Mouse (Mus musculus) R1 (cell line): ENCODE results near the gene Pwwp2a.
A peak's percentile ranks its signal among the peaks of the same experiment; 100 is the strongest.

Experiments used
- DNase-seq: peaks from one replicate; pipeline ENCODE4 v3.0.0-alpha.2; 2018; ENCODE audit warnings: low read depth, low spot score

The Pwwp2a gene

DNA sequence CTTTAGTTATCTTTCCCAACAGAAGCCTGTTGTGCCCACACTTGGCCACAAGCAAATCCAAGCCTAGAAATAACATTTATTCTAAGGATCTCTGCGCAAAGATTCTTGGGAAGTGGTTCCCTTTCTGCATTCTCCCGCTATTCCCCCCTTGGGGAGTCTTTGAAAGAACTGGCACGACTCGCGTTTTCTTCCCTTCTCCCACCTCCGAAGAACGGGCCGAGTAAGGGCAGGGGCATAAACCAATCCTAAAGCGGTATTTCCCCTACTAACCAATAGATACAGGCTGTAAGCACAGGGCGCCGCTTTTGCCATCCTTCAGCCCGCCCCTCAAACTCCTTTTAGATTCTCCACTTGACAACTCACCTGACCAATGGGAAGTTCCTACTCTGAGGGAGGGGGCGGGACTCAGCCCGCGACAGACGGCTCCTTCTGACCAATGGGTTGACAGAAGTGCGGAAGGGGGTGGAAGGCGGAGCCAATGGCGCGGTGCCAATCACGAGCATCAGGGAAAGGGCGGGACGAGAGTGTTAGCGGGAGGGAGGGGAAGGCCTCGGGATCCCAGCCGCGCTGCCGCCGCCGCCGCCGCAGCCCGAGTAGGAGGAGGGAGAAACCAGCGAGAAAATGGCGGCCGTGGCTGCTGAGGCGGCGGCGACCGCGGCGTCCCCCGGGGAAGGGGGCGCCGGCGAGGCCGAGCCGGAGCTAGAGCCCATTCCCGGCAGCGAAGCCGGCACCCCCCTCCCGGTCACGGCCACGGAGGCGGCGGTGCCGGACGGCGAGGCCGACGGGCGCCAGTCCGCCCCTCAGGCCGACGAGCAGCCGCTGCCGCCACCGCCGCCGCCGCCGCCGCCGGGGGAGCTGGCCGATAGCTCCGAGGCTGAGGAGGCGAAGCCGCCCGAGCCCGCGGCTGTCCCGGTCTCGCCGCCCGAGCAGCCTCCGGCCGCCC lies at the start of gene Pwwp2a:
Gene Pwwp2a, plus strand, starts transcription at position 527 of the 943 bp plus-strand sequence.
- peak; percentile 100 for DNase-seq

DNA sequence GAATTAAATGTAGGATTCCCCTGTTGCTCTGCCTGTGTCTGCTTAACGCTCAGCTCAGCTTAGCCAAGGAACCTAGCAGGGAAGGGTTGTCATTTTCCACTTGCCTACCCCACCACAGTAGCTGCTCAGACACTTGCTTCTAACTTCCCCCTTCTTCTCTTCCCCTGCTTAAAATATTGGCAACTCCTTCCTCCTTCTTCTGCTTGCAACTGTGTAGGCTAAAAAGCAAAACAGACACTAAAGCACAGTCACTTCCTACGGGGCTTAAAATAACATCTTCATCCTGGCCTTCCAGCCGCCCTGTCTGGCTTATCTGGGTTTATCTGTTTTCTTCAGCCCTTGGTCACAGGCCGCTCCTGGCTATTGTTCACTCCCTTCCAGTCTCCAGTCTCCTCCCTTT lies 49.2 kb upstream of the Pwwp2a start:
- DNase-seq, result no peak

DNA sequence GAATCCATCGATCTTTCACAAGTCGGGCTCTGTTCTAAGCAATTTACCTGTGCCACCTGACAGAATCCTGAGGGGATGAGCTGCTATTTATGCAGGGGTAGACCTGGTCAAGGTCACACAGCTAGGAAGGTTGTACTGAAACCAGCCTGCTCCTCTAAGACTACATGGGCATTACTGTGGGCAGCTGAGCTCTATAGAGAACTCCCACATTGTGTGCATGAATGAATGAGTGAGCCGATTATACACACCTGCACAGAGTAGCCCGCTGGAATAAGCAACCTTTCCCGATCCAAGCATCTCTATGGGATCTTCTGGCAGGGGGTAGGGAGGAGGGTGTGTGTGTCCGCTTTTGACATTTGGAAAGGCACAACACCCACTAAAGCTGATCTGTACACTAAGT lies 48.6 kb upstream of the Pwwp2a start:
- DNase-seq, result no peak

DNA sequence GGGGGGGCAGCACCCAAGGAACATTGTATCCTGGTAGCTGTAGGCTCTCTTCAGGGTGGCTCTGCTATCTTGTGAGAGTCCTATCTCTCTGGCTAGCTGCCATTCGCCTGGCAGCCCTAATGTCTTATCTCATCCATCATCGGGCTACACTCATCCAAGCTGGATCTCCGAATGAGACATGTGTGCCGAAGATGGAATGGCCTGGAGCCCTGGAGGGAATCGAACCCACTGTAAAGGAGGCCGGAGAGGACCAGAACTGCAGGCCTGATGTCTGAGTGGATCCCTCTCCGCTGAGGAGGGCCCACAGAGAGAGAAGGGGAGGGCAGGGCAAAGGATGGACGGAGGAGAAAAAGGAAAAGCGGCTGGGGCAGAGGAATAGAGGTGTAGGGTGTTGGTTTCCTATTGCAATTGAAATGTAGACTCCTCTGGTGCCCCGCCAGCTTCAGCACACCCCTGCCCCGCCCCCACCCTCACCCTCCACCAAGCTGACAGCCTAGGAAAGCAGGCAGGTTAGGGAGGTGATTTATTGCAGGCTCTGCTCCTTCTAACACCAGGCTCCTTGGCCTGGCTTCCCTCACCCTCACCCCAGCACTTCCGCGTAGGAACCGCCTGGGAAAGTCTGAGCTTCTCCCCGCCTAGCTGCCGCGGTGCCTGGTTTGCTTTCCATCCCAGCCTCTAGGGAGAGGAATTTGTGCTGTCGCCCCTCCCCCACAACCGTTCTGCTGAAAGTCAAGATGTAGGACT lies 48.0 kb upstream of the Pwwp2a start:
- peak; percentile 97 for DNase-seq

DNA sequence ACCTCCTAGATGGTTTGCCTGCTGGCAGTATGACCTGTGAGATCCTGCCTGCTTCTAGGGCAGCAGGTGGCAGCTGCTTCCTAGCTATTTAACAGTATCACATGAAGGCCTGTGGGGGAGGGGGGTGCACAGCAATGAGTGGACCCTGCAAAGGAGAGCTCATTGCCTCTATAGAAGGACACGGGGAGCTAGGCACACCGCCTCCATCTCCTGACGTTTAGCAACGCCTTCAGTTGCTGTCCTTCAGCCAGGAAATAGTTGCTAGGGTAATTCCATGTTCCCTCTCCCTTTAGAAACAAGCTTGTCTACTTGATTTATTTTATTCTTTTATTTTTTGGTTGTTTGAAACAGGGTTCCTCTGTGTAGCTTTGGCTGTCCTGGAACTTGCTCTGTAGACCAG lies 45.0 kb upstream of the Pwwp2a start:
- no peak for DNase-seq

DNA sequence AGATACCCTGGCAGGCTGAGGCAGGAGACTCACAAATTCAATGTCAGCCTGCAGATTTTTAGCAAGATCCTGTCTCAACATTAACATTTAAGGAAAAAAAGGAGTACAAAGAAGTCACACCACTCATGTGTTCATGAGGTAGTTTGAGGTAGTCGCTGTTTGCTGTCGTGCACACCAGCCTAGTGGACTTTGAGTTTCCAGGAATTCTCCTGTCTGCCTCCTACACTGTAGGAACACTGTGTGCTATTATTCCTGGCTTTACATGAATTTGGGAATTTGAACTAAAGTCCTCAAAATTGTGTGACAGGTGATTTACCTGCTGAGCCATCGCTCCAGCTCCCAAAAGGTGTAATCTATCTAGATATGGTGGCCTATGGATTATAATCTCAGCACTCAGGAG lies 43.3 kb upstream of the Pwwp2a start:
- DNase-seq, result no peak

DNA sequence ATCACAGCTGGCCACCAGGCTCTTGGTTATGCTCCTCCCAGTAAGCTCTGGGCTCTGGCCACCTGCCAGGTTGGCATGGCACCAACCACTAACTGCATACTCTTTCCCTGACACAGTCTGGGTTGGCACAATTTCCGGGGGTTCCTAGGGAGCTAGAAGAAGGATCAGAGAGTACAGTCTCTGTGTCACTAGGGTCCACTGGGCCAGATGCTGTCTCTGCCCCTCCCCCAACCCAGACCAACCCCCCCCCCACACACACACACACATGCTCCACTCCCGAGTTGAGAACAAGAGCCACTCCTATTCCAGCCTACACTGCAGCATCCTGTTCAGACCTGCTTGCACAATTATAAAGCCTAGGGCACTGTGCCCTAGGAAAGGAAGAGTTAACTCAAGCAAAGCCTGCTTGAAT lies 38.6 kb upstream of the Pwwp2a start:
- DNase-seq, result no peak

DNA sequence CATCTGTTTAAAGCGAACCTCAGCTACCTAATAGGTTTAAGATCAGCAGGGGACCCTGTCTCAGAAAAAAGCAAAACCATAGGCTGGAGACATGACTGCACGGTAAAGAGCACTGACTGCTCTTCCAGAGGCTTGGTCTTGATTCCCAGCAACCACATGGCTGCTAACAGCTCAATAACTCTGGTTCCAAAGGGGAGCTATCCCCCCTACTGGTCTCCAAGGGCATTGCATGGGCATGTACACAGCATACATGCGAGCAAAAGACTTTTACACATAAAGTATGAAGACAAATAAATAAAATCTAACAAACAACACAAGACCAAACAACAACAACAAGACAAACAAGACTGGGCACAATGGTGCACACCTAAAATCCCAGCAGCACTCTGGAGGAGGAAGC lies 36.5 kb upstream of the Pwwp2a start:
- peak; percentile 83 for DNase-seq

DNA sequence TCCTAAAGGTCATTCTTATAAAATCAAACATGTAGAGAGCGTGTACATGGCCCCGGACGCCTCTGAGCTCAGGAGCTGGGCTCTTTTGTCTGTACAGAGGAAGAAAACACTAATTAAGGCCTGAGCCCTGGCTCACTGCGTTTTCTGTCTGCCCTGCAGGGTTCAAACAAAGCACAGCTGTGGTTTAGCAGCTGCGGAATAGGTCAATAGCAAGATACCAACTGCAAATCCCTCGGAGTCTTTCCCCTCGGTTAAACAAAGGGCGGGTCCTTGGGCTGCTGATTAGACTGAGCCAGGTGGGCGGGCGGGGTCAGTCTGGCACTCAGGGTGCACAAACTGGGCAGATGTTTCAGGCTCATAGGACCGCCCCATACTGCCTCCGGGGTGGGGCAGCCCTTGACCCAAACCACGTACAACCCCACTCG lies 28.7 kb upstream of the Pwwp2a start:
- peak; percentile 85 for DNase-seq

DNA sequence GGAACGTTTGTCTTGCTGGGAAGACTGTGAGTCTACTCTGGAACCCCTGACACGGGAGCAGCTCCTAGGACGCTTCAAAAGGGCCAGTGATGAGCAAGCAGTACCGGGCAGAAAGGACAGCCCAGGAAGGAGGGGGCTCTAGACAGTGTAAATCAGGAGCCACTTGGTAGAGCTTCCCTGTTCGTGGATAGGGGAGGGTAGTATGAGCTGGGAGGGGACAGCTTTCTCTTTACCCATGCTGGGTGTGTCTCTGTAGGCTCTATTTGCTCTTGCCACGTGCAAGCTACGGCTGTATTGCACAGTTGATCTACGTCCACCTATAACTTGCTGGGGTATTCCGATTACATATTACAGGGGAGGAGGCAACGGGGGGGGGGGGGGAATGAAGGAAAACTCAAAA lies 25.3 kb upstream of the Pwwp2a start:
- no peak for DNase-seq

DNA sequence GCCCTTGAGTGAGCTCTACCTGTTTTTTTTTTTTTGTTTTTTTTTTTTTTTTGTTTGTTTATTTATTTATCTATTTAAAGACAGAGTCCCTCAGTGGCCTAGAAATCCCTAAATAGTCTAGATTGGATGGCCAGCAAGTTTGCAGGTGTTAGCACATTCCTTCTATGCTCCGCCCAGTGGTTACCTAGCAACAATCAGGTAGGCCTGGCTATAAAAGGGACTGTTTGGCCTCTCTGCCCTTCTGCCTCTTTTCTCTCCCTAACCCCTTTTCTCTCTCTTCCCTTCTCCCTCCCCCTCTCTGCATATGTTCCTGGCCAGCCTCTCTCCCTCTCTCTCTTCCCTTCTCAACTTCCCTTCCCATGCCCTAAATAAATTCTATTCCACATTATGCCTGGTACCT lies 23.8 kb upstream of the Pwwp2a start:
- peak; percentile 54 for DNase-seq

DNA sequence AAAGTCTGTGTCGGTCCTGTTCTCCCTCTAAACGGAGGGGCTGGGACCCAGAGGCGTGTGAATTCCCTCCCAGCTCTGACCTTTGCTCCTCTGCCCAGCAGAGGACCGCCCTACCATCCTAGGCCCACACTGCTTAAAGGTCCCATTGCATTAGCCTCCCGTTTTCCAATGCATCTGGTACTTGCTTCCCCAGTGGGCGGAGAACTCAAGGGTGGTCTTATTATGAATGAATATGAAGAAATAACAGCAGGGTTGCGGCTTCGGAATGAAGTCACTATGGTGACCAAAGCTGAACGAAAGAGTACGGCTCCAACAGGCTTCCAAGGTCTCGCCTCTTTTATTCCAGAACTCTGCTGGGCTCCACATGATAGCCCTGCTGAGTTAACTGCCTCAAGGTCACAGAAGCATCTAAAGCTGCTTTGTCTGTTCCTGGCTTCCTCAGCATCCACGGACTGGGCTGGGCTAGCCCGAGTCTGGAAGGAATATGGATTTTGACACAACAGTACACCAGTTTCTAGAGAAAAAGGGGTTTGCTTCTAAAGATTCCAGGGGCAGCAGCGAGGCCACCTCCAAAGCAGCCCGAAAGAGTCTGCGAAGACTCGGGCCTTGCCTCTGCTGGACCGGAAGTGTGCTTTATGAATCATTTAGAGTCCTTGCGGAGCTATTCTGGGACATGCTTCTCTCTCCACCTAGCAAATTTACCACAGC lies 14.6 kb upstream of the Pwwp2a start:
- DNase-seq, result peak; percentile 95

DNA sequence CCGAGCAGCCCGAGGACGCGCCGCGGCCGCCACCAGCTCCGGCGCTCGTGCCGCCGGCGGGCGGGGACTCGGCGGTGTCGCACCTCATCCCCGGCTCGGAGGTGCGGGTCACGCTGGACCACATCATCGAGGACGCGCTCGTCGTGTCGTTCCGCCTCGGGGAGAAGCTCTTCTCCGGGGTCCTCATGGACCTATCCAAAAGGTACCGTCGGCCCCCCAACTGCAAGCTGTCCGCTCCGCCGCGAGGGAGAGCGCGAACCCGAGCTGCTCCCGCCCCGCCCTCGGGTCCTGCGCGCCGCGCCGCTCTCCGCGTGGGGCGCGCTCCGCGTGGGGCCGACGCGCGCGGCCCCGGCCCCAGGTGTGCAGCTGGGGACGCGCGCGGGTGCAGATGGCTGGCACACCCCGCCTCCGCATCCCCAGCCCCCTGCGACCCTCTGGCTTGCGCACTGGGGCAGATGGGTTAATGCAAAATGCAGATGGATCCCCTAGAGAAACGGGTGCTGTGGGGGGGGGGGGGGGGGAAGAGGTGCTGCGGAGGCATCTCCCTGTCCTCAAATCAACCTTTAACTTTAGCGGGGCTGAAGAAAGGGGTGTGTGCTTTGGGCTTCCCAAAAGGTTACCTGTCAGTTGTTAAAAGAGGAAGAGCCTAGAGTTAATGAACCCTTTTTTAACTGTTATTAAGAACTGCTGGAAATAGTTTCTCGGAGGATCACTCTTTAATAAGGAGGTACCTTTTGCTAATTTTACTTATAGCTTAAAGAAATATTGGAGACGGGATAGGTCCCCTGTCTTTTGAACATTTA lies 818 bp downstream of the Pwwp2a start:
- peak; percentile 43 for DNase-seq

DNA sequence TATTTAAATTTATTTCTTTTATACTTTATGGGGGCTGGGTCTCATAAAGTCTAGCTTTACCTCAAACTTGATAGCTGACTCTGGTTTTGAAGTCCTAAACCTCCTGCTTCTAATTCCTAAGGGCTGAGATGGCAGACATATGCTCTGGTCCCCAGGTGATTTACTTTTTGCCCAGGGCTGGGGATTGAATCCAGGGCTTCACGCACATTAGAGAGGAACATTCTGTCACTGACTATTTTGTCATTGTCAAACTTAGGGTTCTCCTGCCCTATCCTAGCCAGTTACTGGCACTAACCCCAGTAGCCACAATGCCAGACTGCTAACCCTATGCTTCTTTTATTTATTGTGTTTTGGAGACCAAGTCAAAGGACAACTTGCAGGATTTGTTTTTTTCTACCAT lies 7.1 kb downstream of the Pwwp2a start:
- no peak for DNase-seq

DNA sequence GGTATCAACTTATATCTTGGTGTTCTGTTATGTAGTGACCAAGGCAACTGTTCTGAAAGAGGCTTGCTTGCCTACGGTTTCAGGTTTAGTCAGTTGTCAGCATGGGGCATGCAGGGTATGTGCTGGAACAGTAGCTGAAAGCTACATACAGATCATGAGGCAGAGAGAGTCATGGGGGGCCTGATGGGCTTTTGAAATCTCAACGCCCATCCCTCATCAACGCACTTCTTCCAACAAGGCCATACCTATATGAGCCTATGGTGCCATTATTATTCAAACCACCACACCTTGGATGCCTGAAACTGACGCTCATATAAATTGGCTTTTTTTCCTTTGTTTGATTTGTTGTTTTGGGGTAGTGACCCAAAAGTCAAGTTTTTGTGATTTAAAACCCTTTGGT lies 14.8 kb downstream of the Pwwp2a start:
- peak; percentile 92 for DNase-seq

DNA sequence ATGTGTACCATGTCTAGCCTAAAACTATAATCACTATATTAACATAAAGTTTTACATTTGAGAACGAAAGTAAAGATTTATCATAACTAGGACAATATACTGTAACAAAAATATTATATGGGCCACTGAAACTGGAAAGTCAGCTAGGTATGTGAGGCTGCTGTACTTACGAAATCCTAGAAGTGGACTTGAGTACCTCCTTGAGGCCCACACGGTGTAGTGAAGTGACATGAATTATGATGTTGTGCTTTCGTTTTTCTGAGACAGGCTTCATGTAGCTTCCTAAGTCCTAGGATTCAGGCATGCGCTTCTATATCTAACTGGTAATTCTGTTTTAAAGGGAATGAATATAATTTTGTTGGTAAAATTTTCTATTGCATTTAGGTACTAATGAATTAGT lies 16.8 kb downstream of the Pwwp2a start:
- no peak for DNase-seq

DNA sequence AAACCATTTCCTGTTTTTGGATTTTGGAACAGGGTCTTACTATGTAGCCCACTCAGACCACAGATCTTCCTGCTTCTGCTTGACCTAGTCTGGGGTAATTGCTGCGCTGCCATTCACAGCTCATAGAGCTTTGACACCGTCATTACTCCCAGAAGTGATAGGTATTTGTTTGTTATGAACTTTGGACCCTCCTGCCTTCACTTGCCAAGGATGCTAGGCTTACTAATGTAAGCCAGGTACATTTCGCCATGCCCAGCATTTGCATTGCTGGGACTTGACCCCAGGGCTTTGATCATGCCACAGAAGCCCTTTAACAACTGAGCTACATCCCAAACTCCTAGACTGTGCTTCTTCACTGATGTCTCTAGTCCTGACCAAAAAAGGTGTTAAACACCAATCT lies 18.5 kb downstream of the Pwwp2a start:
- no peak for DNase-seq

DNA sequence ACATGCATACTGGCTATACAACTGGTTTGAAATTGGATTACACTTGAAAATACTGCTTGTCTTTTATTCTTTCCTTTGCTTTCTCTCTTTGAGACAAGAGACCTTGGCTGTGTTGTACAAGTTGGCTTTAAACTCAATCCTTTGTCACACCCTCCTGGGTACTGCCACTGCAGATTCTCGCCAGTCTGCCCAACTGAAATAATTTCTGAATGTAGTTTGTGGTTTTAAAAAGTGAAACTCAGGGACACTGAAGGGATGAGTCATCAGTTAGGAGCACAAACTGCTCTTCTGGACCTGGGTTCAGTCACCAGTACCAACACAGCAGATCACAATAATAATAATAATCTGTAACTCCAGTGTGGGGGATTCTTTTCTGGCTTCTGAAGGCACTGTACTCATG lies 21.8 kb downstream of the Pwwp2a start:
- no peak for DNase-seq

DNA sequence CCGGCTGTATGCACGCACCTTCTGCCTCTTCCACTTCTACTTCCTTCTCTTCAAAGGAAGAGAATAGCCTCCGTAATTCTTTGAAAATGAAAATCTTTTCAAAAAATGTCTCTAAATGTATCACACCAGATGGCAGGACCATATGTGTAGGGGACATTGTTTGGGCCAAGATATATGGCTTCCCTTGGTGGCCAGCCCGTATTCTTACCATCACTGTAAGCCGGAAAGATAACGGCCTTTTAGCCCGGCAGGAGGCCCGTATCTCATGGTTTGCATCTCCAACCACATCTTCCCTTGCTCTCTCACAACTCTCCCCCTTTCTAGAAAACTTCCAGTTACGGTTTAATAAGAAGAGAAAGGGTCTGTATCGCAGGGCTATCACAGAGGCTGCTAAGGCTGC lies 24.0 kb downstream of the Pwwp2a start:
- DNase-seq, result no peak

DNA sequence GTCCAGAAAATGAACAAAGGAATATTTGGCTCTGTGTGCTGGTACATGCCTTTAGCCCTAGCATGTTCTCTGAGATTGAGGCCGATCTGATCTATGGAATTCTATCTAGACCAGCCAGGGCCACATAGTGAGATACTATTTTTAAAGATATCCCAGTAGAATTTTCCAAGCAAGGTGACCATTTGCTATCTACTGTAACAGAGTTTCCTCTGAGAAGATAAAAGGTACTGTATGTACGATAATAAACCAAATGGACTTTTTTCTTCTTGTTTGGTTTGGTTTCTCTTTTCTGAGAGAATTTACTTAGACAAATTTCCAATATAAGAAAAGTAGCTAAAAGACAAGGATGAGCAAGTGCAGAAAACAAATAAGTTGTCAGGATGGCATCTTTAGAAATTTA lies 26.6 kb downstream of the Pwwp2a start:
- DNase-seq, result no peak

DNA sequence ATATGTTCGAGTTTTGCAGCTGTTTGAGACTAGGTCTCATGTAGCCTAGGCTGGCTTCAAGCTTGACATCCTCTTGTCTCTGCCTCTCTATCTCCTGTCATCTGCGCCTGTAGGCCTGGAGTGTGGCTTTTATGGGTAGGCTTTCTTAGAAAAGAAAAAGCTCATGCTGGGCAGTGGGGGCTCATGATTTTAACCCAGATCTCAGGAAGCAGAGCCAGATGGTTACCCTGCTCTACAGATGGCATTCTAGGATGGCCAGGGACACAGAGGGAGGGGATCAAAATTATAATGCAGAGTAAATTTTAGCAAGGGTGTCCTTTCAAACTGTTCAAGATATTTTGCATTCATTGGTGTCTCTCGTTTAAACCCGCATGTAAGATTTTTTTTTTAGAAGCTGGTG lies 30.4 kb downstream of the Pwwp2a start:
- no peak for DNase-seq
